Comparison of ENCODE assay signal across 18 mouse cellular contexts in the genomic region with DNA sequence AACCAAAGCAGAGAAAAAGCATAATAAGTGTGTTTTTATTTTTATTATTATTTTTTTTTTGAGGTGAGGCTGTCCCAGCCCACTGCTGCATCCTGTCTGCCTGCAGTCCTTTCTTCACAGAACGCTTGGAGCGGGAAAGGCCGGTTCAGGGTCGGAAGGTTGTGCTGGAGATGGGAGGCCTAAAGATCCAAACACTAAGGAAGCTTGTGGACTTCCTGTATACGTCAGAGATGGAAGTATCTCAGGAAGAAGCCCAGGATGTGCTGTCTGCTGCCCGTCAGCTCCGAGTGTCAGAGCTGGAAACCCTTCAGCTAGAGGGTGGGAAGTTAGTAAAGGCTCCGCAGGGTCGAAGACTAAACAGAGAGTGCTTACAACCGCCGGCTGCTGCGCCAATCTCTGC. TPM values are rescaled to one million over a fixed set of nuclear protein-coding genes. Genes with fewer than 3 reads are reported as not detected.
A peak's percentile ranks its signal among the peaks of the same experiment; 100 is the strongest.
DNase-seq lines count a peak whose midpoint lies in the region; ATAC-seq lines count a peak whose summit lies in the region.
"Had no signal": no experiment of that assay in that cellular context is flagged by ENCODE, and none has a peak within 500 bp of the region (broad histone marks: within the 10 kb centered on the region; RNA-seq: fewer than 3 reads in every experiment).

No protein-coding gene starts in this region.

- H3K4me2 ChIP-seq in heart, embryonic 13.5 days: 0 out of 2 replicates have a peak overlapping the region, but pooled peaks have one; percentile 18
- no peak overlapping the region for H3K4me2 ChIP-seq in lung, embryonic 15.5 days
- H3K4me2 ChIP-seq in liver, embryonic 11.5 days: no peak overlapping the region
- H3K4me2 ChIP-seq: hindbrain, embryonic 14.5 days; neural tube, embryonic 13.5 days had no signal

- H3K9ac ChIP-seq in heart, embryonic 13.5 days: 0 out of 2 replicates have a peak overlapping the region, but pooled peaks have one; percentile 44
- no peak overlapping the region for H3K9ac ChIP-seq in lung, embryonic 15.5 days
- H3K9ac ChIP-seq in liver, embryonic 11.5 days (ENCODE audit: low read depth, low read length): no peak overlapping the region
- H3K9ac ChIP-seq: forebrain, postnatal 0 days; hindbrain, embryonic 14.5 days; neural tube, embryonic 13.5 days had no signal

- intact Hi-C loops in heart, postnatal 14 days (cut with DNase I): no loop called here

- H3K9me3 ChIP-seq in heart, embryonic 13.5 days: no peaks in the 10 kb centered on the region
- no peaks in the 10 kb centered on the region for H3K9me3 ChIP-seq in lung, embryonic 15.5 days
- no peaks in the 10 kb centered on the region for H3K9me3 ChIP-seq in liver, embryonic 11.5 days (ENCODE audit: control insufficient read depth, low read length)
- H3K9me3 ChIP-seq: neural tube, embryonic 13.5 days had no signal

- H3K27ac ChIP-seq in heart, embryonic 13.5 days (replicated peaks): peak overlapping the region; percentile 73
- H3K27ac ChIP-seq in lung, embryonic 15.5 days: peak overlapping the region; percentile 33
- 0 out of 2 replicates have a peak overlapping the region, but pooled peaks have one; percentile 19 for H3K27ac ChIP-seq in liver, embryonic 11.5 days (ENCODE audit: low read depth, low read length)
- H3K27ac ChIP-seq: hindbrain, embryonic 14.5 days; layer of hippocampus, adult 2 months; neural tube, embryonic 13.5 days had no signal

- peaks cover 17% of the 10 kb centered on the region for H3K36me3 ChIP-seq in heart, embryonic 13.5 days
- peaks cover 9% of the 10 kb centered on the region for H3K36me3 ChIP-seq in lung, embryonic 15.5 days
- H3K36me3 ChIP-seq in liver, embryonic 11.5 days (ENCODE audit: control insufficient read depth, insufficient read depth, low read length): peaks cover 6% of the 10 kb centered on the region; the same call in 1 of the 2 replicates

- no peak for DNase-seq in heart, postnatal 14 days
- no peak for DNase-seq in lung, postnatal 14 days
- DNase-seq in liver, embryonic 11.5 days (ENCODE audit: low spot score): no peak
- no peak for DNase-seq in left cerebral cortex, adult 11 months (ENCODE audit: low spot score)
- no peak for DNase-seq in cerebellum, postnatal 14 days
- DNase-seq: adrenal gland, postnatal 25 days; forebrain, postnatal 0 days; gastrocnemius, postnatal 10 days had no signal

- H3K27me3 ChIP-seq in heart, embryonic 13.5 days (replicated peaks): no peaks in the 10 kb centered on the region
- H3K27me3 ChIP-seq in lung, embryonic 15.5 days: no peaks in the 10 kb centered on the region
- no peaks in the 10 kb centered on the region for H3K27me3 ChIP-seq in liver, embryonic 11.5 days (replicated peaks; ENCODE audit: control insufficient read depth, insufficient read depth, low read length)
- H3K27me3 ChIP-seq: neural tube, embryonic 13.5 days had no signal

- 53% methylated on average over 12 of the region's 12 CpGs for WGBS in heart, embryonic 13.5 days
- 35% methylated on average over 12 of the region's 12 CpGs for WGBS in lung, embryonic 15.5 days
- WGBS in liver, embryonic 11.5 days: 40% methylated on average over 12 of the region's 12 CpGs

- H3K4me3 ChIP-seq in heart, embryonic 13.5 days: no peak overlapping the region
- H3K4me3 ChIP-seq in lung, embryonic 15.5 days: no peak overlapping the region
- no peak overlapping the region for H3K4me3 ChIP-seq in liver, embryonic 11.5 days (ENCODE audit: low read depth, low read length)
- H3K4me3 ChIP-seq: layer of hippocampus, adult 2 months; neural tube, embryonic 13.5 days had no signal

- no peak for ATAC-seq in heart, embryonic 13.5 days (ENCODE audit: extremely low read depth, insufficient number of reproducible peaks, low FRiP score, low TSS enrichment)
- no peak for ATAC-seq in lung, embryonic 15.5 days (ENCODE audit: borderline replicate concordance, extremely low read depth, low FRiP score, low TSS enrichment)
- no peak for ATAC-seq in liver, embryonic 11.5 days (replicated peaks; ENCODE audit: low FRiP score)
- ATAC-seq: forebrain, postnatal 0 days had no signal

- H3K4me1 ChIP-seq in heart, embryonic 13.5 days: peaks cover 17% of the 10 kb centered on the region
- peaks cover 13% of the 10 kb centered on the region for H3K4me1 ChIP-seq in lung, embryonic 15.5 days
- H3K4me1 ChIP-seq in liver, embryonic 11.5 days (replicated peaks; ENCODE audit: control insufficient read depth, insufficient read depth, low read length): peaks cover 4% of the 10 kb centered on the region; the same call in 1 of the 2 replicates

RNA-seq across cellular contexts. Expression of a gene that starts 4.5 kb away (rescaled TPM):
- 272 and 285 TPM in 2 replicates for polyA plus RNA-seq in heart, embryonic 13.5 days (2015; fragmentation: Nextera tagmentation; extraction: Ambion mirVana)
- total RNA-seq in heart, postnatal 14 days (2021): 10 to 100 TPM; 31.4 to 32.8 TPM
- 356 and 375 TPM in 2 replicates for polyA plus RNA-seq in lung, embryonic 15.5 days (2015; fragmentation: Nextera tagmentation; extraction: Ambion mirVana)
- polyA plus RNA-seq in liver, embryonic 11.5 days (2014; fragmentation: Nextera tagmentation; extraction: Ambion mirVana): 241 and 264 TPM in 2 replicates

RNA-seq across cellular contexts. Expression of a gene that starts 7.2 kb away (rescaled TPM):
- 0.10 and 0.12 TPM in 2 replicates for polyA plus RNA-seq in heart, embryonic 13.5 days (2015; fragmentation: Nextera tagmentation; extraction: Ambion mirVana)
- total RNA-seq in heart, postnatal 14 days (2021): not detected
- 0.13 and 0.22 TPM in 2 replicates for polyA plus RNA-seq in lung, embryonic 15.5 days (2015; fragmentation: Nextera tagmentation; extraction: Ambion mirVana)
- 0.18 and 0.22 TPM in 2 replicates for polyA plus RNA-seq in liver, embryonic 11.5 days (2014; fragmentation: Nextera tagmentation; extraction: Ambion mirVana)
- total RNA-seq: common myeloid progenitor, adult 5-6 weeks; layer of hippocampus, adult 2 months; left cerebral cortex, postnatal 36 days; midbrain, postnatal 0 days had no signal

RNA-seq across cellular contexts. Expression of a gene that starts 11.8 kb away (rescaled TPM):
- not detected in 2 replicates for polyA plus RNA-seq in heart, embryonic 13.5 days (2015; fragmentation: Nextera tagmentation; extraction: Ambion mirVana)
- total RNA-seq in heart, postnatal 14 days (2021): 10 to 100 TPM in 1 of 2 experiments, 1 to 10 TPM in 1; 4.3 to 11.7 TPM
- not detected in 2 replicates for polyA plus RNA-seq in lung, embryonic 15.5 days (2015; fragmentation: Nextera tagmentation; extraction: Ambion mirVana)
- polyA plus RNA-seq in liver, embryonic 11.5 days (2014; fragmentation: Nextera tagmentation; extraction: Ambion mirVana): not detected in 2 replicates
- total RNA-seq: adrenal gland, postnatal 25 days; forebrain, postnatal 0 days; gastrocnemius, postnatal 10 days; megakaryocyte, adult 5-6 weeks; midbrain, postnatal 0 days had no signal
- polyA plus RNA-seq: forebrain, postnatal 0 days; hindbrain, embryonic 14.5 days; midbrain, postnatal 0 days; neural tube, embryonic 13.5 days; thymus, postnatal 0 days had no signal

RNA-seq across cellular contexts. Expression of a gene that starts 12.1 kb away (rescaled TPM):
- polyA plus RNA-seq in heart, embryonic 13.5 days (2015; fragmentation: Nextera tagmentation; extraction: Ambion mirVana): 26.1 and 26.6 TPM in 2 replicates
- total RNA-seq in heart, postnatal 14 days (2021): 10 to 100 TPM; 13.9 to 15.0 TPM
- polyA plus RNA-seq in lung, embryonic 15.5 days (2015; fragmentation: Nextera tagmentation; extraction: Ambion mirVana): 37.1 and 38.0 TPM in 2 replicates
- polyA plus RNA-seq in liver, embryonic 11.5 days (2014; fragmentation: Nextera tagmentation; extraction: Ambion mirVana): 43.4 and 44.9 TPM in 2 replicates

RNA-seq across cellular contexts. Expression of a gene that starts 12.9 kb away (rescaled TPM):
- 136 and 163 TPM in 2 replicates for polyA plus RNA-seq in heart, embryonic 13.5 days (2015; fragmentation: Nextera tagmentation; extraction: Ambion mirVana)
- total RNA-seq in heart, postnatal 14 days (2021): 100 to 1,000 TPM; 109 to 113 TPM
- 118 and 121 TPM in 2 replicates for polyA plus RNA-seq in lung, embryonic 15.5 days (2015; fragmentation: Nextera tagmentation; extraction: Ambion mirVana)
- polyA plus RNA-seq in liver, embryonic 11.5 days (2014; fragmentation: Nextera tagmentation; extraction: Ambion mirVana): 115 and 125 TPM in 2 replicates

Comparison
In these comparisons a context has a peak if more than half of its experiments do, and no peak if none do; other contexts are left out.
1. H3K27ac ChIP-seq: peak in every context shown above with its lines; median percentile 73 in heart, embryonic 13.5 days; 33 in lung, embryonic 15.5 days; 19 in liver, embryonic 11.5 days.